Mouse (Mus musculus) A20 (cell line): ENCODE data around the gene Rgs17.
A peak's percentile ranks its signal among the peaks of the same experiment; 100 is the strongest.

Experiments
- DNase-seq: peaks from one replicate; pipeline ENCODE4 v3.0.0-alpha.2; 2011; ENCODE audit warnings: low read depth, low spot score

The Rgs17 gene

DNA sequence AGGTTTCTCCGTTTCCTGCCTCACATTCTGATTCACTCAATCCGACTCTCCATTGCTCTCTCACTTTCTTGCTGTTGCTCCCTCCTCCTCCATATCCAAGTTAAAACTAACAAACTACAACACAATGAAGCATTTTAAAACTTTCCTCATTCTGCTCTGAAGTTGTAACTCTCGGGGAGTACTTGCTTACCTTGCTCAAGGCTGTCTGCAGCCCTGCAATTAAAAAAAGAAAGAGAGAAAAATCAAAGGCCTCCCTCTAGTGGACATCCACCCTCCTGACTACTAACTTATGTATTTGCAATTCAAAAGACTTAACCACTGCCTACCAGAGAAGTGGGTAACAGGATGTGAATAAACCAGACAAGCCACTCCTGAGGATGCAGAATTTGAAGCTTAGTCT lies 97.4 kb downstream of the Rgs17 start:
- DNase-seq = peak; percentile 87

- peak; percentile 98 for DNase-seq
Observed at GRCm38 (mm10) chr10:5823740-5824491, 98.3 kb downstream of the Rgs17 start, which contains the start of gene Mtrf1l. Gene Mtrf1l, minus strand, starts transcription at chr10:5823910.

- no peak for DNase-seq
Observed at GRCm38 (mm10) chr10:5823291-5823739, 98.9 kb downstream of the Rgs17 start.

DNA sequence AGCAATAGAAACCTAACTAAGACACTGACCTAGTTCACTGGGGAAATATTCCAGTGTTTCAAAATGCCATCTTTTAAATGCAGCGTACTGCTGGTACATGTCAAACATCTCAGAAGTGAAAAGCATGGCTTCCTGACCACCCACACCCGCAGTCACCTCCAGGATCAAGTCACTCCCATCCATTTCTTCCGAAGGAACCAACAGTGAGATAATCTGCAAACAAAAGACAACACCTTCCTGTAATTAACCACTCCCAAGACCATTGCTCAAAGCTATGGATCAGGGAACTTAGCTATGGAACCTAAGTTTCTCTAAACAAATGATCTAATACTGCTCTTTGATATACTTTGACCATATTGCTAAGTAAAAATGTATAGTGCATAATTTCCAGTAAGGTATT lies 103.4 kb downstream of the Rgs17 start:
- DNase-seq = no peak

GRCm38 (mm10) chr10:5815968-5816367 lies 106.2 kb downstream of the Rgs17 start:
- DNase-seq = no peak

GRCm38 (mm10) chr10:5813724-5814123 lies 108.5 kb downstream of the Rgs17 start:
- no peak for DNase-seq

DNA sequence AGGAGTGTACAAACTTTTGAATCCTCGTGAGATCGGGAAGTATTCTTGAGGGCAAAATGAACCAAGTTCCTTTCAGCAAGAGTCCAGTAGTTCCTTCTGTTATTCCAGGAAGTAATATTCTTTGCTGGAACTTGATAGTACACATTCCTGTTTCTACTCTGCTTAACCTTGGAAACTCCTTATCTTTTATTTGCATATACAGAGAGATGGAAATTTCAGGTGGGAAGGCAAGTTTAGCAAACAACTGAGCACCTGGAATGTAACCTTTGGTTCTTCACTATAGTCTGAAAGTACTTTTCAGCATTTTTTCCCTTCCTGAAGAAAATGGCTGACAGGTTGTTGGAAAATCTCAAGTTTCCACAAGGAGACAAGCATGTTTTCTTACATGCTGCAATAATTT lies 114.5 kb downstream of the Rgs17 start:
- no peak for DNase-seq

GRCm38 (mm10) chr10:5806996-5807395 lies 115.2 kb downstream of the Rgs17 start:
- no peak for DNase-seq

- DNase-seq = no peak
Observed at GRCm38 (mm10) chr10:5806416-5806815, 115.8 kb downstream of the Rgs17 start.

DNA sequence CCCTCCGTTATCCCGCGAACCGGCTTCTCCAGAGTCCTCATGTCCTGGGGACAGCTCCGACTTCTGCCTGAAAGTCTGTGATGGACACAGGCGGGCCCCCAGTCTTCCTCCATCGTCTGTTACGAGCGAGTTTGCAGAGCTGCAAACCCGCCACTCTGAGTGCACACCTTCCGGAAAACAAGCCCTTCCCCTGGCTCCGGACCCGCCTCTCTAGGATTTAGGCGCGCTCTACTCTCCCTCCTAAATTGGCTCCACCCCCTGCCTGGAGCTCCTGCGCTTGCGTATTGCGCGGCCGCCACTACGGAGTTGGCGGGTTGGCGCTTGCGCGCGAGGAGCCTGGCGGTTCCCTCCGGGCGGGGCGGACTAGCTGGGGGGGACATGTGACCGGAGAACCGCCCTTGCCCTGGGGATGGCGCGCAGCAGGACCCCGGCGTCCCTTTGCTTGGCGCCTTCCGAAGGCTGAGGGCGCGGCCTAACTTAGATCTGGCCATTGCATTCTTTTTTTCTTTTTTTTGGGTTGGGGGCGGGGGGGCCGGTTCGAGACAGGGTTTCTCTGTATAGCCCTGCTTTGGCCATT lies 116.4 kb downstream of the Rgs17 start:
- DNase-seq = peak; percentile 98

DNA sequence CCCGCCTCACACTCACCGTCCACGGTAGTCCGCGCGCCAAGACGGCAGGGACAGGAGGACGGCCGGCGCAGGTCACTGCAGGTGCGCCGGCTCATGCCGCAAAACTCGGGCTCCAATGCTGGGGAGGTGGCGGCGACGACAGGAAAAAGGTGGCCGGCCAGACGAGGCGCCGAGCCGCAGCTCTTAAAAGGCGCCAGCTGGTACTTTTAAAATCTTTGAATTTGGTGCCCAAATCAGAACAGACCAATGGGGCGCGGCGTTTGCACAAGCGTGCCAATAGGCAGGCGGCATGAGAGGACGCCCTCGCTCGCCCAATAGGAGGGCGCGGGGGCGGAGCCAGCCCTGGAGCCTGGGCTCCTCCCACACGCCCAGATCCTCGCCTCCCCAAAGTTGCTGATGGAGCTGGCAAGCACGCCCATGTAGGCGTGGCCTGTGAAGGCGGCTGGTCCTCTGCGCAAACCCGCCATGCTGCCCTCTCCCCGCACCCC lies 116.9 kb downstream of the Rgs17 start, which contains the start of gene Fbxo5:
Gene Fbxo5 (minus strand): TSS at position 358 of the 488 bp plus-strand sequence.
- DNase-seq = peak; percentile 99

DNA sequence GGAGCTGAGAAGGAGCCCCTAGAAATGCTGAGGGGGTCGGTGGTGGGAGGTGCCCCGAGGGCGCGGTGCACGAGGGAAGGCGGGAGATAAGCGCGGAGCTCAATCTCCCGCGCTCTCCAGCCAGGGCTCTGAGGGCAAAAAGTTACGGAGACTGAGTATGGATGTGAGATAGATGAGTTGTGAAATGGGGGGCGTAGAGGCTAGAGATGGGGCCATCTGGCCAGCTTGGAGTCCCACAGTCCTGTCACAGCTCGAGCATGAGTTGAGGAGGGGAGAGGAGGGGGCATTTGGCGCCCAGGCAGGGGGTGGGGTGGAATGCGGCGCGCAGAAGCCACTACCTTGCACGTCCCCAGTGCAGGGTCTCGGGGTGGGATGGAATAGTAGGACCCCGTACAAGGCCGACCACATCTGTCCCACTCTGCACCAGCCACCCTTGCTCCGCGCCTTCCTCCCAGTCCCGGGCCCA lies 117.5 kb downstream of the Rgs17 start:
- DNase-seq = peak; percentile 58

DNA sequence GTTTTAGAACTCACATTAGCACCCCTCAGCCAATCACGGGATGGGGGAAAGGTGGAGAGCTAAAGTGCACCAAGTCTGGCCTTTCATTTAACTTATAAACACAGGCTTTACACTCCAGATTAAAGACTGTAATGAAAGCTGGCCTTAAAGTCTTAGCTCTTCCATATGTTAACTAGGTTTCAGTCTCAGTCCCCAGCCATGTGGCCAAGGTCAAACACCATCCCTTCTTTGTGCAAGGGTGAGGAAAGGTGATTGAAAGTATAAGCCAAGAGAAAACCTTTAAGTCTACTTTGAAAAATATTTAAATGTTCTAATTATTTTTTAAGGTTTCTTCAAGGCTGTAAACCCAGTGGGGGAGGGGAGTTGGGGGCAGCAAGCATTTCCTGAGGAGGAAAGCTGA lies 118.5 kb downstream of the Rgs17 start:
- peak; percentile 14 for DNase-seq

- peak; percentile 30 for DNase-seq
Observed at GRCm38 (mm10) chr10:5802866-5803265, 119.3 kb downstream of the Rgs17 start.

- DNase-seq = peak; percentile 49
Observed at GRCm38 (mm10) chr10:5800490-5800889, 121.7 kb downstream of the Rgs17 start.

GRCm38 (mm10) chr10:5798069-5798468 lies 124.1 kb downstream of the Rgs17 start:
- DNase-seq = no peak

GRCm38 (mm10) chr10:5790657-5791056 lies 131.5 kb downstream of the Rgs17 start:
- DNase-seq = peak; percentile 38

DNA sequence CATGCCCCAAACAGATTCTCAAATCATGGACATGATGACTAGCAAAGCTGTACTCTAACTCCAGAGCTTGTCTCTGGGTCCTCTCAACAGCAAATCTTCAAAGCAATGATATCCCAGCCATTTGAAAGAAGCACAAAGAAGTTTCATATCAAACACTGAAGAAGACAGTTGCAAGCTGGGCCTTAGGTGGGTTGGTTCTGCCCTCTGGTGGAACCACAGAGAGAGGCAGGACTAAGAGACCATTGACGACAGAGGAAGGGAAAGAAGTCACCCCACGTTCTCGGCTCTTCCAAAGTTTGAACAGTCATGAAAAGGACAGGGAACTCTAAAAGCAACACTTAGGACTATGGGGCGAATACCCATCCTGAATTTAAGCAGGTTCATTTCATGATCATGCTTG lies 135.3 kb downstream of the Rgs17 start:
- peak; percentile 48 for DNase-seq
